Mouse (Mus musculus): ENCODE measurements around the gene Qrich2. TPM values are rescaled to one million over a fixed set of nuclear protein-coding genes. Genes with fewer than 3 reads are reported as not detected.
"Not testable (repeated sequence)": the region's sequence is repeated elsewhere in the genome, so short reads cannot be mapped to it uniquely, and the experiment has no call there.

The Qrich2 gene
- polyA plus RNA-seq, 1 experiment from 2014 or later, result 0.08 TPM

GRCm38 (mm10) chr11:116498596-116498995 is 32.6 kb upstream of the Qrich2 start:
- 30% methylated on average over 33 of the region's 34 CpGs for WGBS
- peak overlapping the region; percentile 58 for H3K9ac ChIP-seq (ENCODE audit: low read length)
- H3K9me3 ChIP-seq (ENCODE audit: control insufficient read depth, low read length), result no peaks in the 10 kb centered on the region
- H3K27ac ChIP-seq (replicated peaks), result no peak overlapping the region
- no peak for TF ChIP-seq CTCF (IDR thresholded peaks at IDR 0.05; ENCODE audit: low read depth)
- TF ChIP-seq EP300 (optimal IDR thresholded peaks at IDR 0.05), result no peak
- no peaks in the 10 kb centered on the region for H3K4me1 ChIP-seq (replicated peaks; ENCODE audit: control insufficient read depth, insufficient read depth)
- ATAC-seq (ENCODE audit: low FRiP score, low TSS enrichment), result no peak
- peak overlapping the region; percentile 47 for H3K4me2 ChIP-seq (replicated peaks; ENCODE audit: low read depth)
- no peaks in the 10 kb centered on the region for H3K36me3 ChIP-seq (ENCODE audit: control insufficient read depth, insufficient read depth, low read length)
- H3K27me3 ChIP-seq (ENCODE audit: control insufficient read depth, insufficient read depth, low read length), result no peaks in the 10 kb centered on the region
- no peak for DNase-seq (ENCODE audit: low spot score)
- H3K4me3 ChIP-seq (ENCODE audit: low read depth, low read length), result peak overlapping the region; percentile 10; the same call in 1 of the 2 replicates

GRCm38 (mm10) chr11:116497313-116497712 is 31.3 kb upstream of the Qrich2 start:
- H3K4me3 ChIP-seq (ENCODE audit: low read depth, low read length), result no peak overlapping the region
- H3K9me3 ChIP-seq (ENCODE audit: control insufficient read depth, low read length), result no peaks in the 10 kb centered on the region
- no peak overlapping the region for H3K9ac ChIP-seq (ENCODE audit: low read length)
- no peaks in the 10 kb centered on the region for H3K36me3 ChIP-seq (ENCODE audit: control insufficient read depth, insufficient read depth, low read length)
- WGBS, result 73% methylated on average over 4 of the region's 4 CpGs
- no peak overlapping the region for H3K4me2 ChIP-seq (replicated peaks; ENCODE audit: low read depth)
- H3K27ac ChIP-seq (replicated peaks), result no peak overlapping the region
- TF ChIP-seq EP300 (optimal IDR thresholded peaks at IDR 0.05) (no peak), CTCF (IDR thresholded peaks at IDR 0.05; ENCODE audit: low read depth) (no peak)
- DNase-seq (ENCODE audit: low spot score), result no peak
- H3K4me1 ChIP-seq (replicated peaks; ENCODE audit: control insufficient read depth, insufficient read depth), result no peaks in the 10 kb centered on the region
- ATAC-seq (ENCODE audit: low FRiP score, low TSS enrichment), result no peak
- H3K27me3 ChIP-seq (ENCODE audit: control insufficient read depth, insufficient read depth, low read length), result no peaks in the 10 kb centered on the region

GRCm38 (mm10) chr11:116494474-116495174 is 28.6 kb upstream of the Qrich2 start:
- Histone ChIP-seq H3K36me3 (ENCODE audit: control insufficient read depth, insufficient read depth, low read length) (no peaks in the 10 kb centered on the region), H3K9ac (ENCODE audit: low read length) (no peak overlapping the region), H3K27me3 (ENCODE audit: control insufficient read depth, insufficient read depth, low read length) (no peaks in the 10 kb centered on the region), H3K4me2 (replicated peaks; ENCODE audit: low read depth) (no peak overlapping the region), H3K9me3 (ENCODE audit: control insufficient read depth, low read length) (no peaks in the 10 kb centered on the region), H3K4me1 (replicated peaks; ENCODE audit: control insufficient read depth, insufficient read depth) (no peaks in the 10 kb centered on the region; the same call in 1 of the 2 replicates), H3K4me3 (ENCODE audit: low read depth, low read length) (no peak overlapping the region), H3K27ac (replicated peaks) (peak overlapping the region; percentile 92)
- ATAC-seq (ENCODE audit: low FRiP score, low TSS enrichment) (peak; percentile 47; the same call in 1 of the 2 replicates), DNase-seq (ENCODE audit: low spot score) (peak; percentile 64)
- 35% methylated on average over 13 of the region's 13 CpGs for WGBS
- TF ChIP-seq EP300 (optimal IDR thresholded peaks at IDR 0.05), result peak; percentile 24
- no peak for TF ChIP-seq CTCF (IDR thresholded peaks at IDR 0.05; ENCODE audit: low read depth)

GRCm38 (mm10) chr11:116493795-116494252 is 27.8 kb upstream of the Qrich2 start, which contains the start of gene Prpsap1:
Gene Prpsap1, minus strand, starts transcription at chr11:116494202.
- TF ChIP-seq CTCF (IDR thresholded peaks at IDR 0.05; ENCODE audit: low read depth) (peak; percentile 86), EP300 (optimal IDR thresholded peaks at IDR 0.05) (no peak)
- Histone ChIP-seq H3K27me3 (ENCODE audit: control insufficient read depth, insufficient read depth, low read length) (no peaks in the 10 kb centered on the region), H3K4me2 (replicated peaks; ENCODE audit: low read depth) (no peak within 1 kb of the TSS), H3K4me3 (ENCODE audit: low read depth, low read length) (no peak within 1 kb of the TSS), H3K9me3 (ENCODE audit: control insufficient read depth, low read length) (no peaks in the 10 kb centered on the region), H3K4me1 (replicated peaks; ENCODE audit: control insufficient read depth, insufficient read depth) (peaks cover under 1% of the 10 kb centered on the region; the same call in 1 of the 2 replicates), H3K9ac (ENCODE audit: low read length) (no peak within 1 kb of the TSS), H3K36me3 (ENCODE audit: control insufficient read depth, insufficient read depth, low read length) (no peaks in the 10 kb centered on the region), H3K27ac (replicated peaks) (peak within 1 kb of the TSS; percentile 92)
- 31% methylated on average over 4 of the region's 4 CpGs for WGBS
- DNase-seq (ENCODE audit: low spot score) (peak; percentile 59), ATAC-seq (ENCODE audit: low FRiP score, low TSS enrichment) (peak; percentile 9; the same call in 1 of the 2 replicates)

GRCm38 (mm10) chr11:116493191-116493590 is 27.1 kb upstream of the Qrich2 start:
- Histone ChIP-seq H3K27me3 (ENCODE audit: control insufficient read depth, insufficient read depth, low read length) (no peaks in the 10 kb centered on the region), H3K36me3 (ENCODE audit: control insufficient read depth, insufficient read depth, low read length) (no peaks in the 10 kb centered on the region), H3K4me1 (replicated peaks; ENCODE audit: control insufficient read depth, insufficient read depth) (peaks cover 3% of the 10 kb centered on the region; the same call in 1 of the 2 replicates), H3K9me3 (ENCODE audit: control insufficient read depth, low read length) (no peaks in the 10 kb centered on the region), H3K4me3 (ENCODE audit: low read depth, low read length) (no peak overlapping the region), H3K27ac (replicated peaks) (peak overlapping the region; percentile 30; the same call in 1 of the 2 replicates), H3K9ac (ENCODE audit: low read length) (no peak overlapping the region), H3K4me2 (replicated peaks; ENCODE audit: low read depth) (no peak overlapping the region)
- TF ChIP-seq CTCF (IDR thresholded peaks at IDR 0.05; ENCODE audit: low read depth), result no peak
- ATAC-seq (ENCODE audit: low FRiP score, low TSS enrichment) (no peak), DNase-seq (ENCODE audit: low spot score) (no peak)
- WGBS, result 38% methylated on average over 5 of the region's 5 CpGs

- not testable (repeated sequence) for H3K27ac ChIP-seq (replicated peaks); H3K27me3 ChIP-seq (ENCODE audit: control insufficient read depth, insufficient read depth, low read length); H3K4me1 ChIP-seq (replicated peaks; ENCODE audit: control insufficient read depth, insufficient read depth); H3K4me2 ChIP-seq (replicated peaks; ENCODE audit: low read depth); ATAC-seq (ENCODE audit: low FRiP score, low TSS enrichment); H3K9me3 ChIP-seq (ENCODE audit: control insufficient read depth, low read length); H3K36me3 ChIP-seq (ENCODE audit: control insufficient read depth, insufficient read depth, low read length); H3K4me3 ChIP-seq (ENCODE audit: low read depth, low read length); H3K9ac ChIP-seq (ENCODE audit: low read length); DNase-seq (ENCODE audit: low spot score)
- 78% methylated on average over 1 of the region's 1 CpGs for WGBS
Observed at GRCm38 (mm10) chr11:116492507-116492906, 26.5 kb upstream of the Qrich2 start.

All from stomach, postnatal 0 days (tissue).